Mouse (Mus musculus) layer of hippocampus, adult 2 months (tissue): ENCODE results near the gene Abca1. TPM values are rescaled to one million over a fixed set of nuclear protein-coding genes. Genes with fewer than 3 reads are reported as not detected.

Experiments
- DNase-seq, 2 experiments: peaks; one replicate each; pipeline ENCODE4 v3.0.0; 2022; ENCODE audit warnings: low spot score in 2 of 2
- H3K27ac ChIP-seq: fragments of 200-600 bp; 2 replicates; pipeline ENCODE4 v1.8.1; 2022
- H3K4me3 ChIP-seq: fragments of 200-600 bp; 2 replicates; pipeline ENCODE4 v1.8.1; 2022; ENCODE audit warnings: mild to moderate bottlenecking
- CTCF ChIP-seq: fragments of 200-600 bp; conservative IDR thresholded peaks from 2 replicates; pipeline ENCODE4 v1.8.1; 2022; ENCODE audit warnings: antibody characterized with exemption, mild to moderate bottlenecking, moderate library complexity
- long read RNA-seq, 2 experiments: library from polyadenylated mRNA; stranded (forward); transcript quantifications; one replicate each; pipeline ENCODE4 v2.0.0; 2021; ENCODE audit warnings: borderline mapping rate in 2 of 2
- total RNA-seq, 2 experiments: library from RNA; stranded (reverse); gene quantifications; 2 replicates each; pipeline ENCODE4 v1.2.3; 2021

Gene Abca1
- 10 to 100 TPM; 20.7 to 22.3 TPM for total RNA-seq
- long read RNA-seq, experiment 1, full-length matches to known transcripts = 1 of 5 reads
- long read RNA-seq, experiment 1, partial matches to known transcripts = 3 of 5 reads
- long read RNA-seq, experiment 1, other reads (novel, unspliced or antisense) = 1 of 5 reads
- long read RNA-seq, experiment 2, full-length matches to known transcripts = 1 of 4 reads
- long read RNA-seq, experiment 2, partial matches to known transcripts = 0 of 4 reads
- long read RNA-seq, experiment 2, other reads (novel, unspliced or antisense) = 3 of 4 reads

GRCm38 (mm10) chr4:53159767-53160166 lies at the start of gene Abca1:
TSS of gene Abca1 (minus strand) at chr4:53159895.
- peak within 1 kb of the TSS; percentile 97 for H3K4me3 ChIP-seq
- DNase-seq = peak; percentile 85 to 90
- TF ChIP-seq CTCF = peak; percentile 57
- peak within 1 kb of the TSS; percentile 88 for H3K27ac ChIP-seq

- 0 out of 2 replicates have a peak overlapping the region, but pooled peaks have one; percentile 14 for H3K27ac ChIP-seq
- no peak for TF ChIP-seq CTCF
- no peak for DNase-seq
- no peak overlapping the region for H3K4me3 ChIP-seq
Measured at GRCm38 (mm10) chr4:53204482-53204881, 44.8 kb upstream of the Abca1 start.

GRCm38 (mm10) chr4:53203595-53204400 lies 44.1 kb upstream of the Abca1 start:
- Histone ChIP-seq H3K27ac (no peak overlapping the region), H3K4me3 (no peak overlapping the region)
- no peak for TF ChIP-seq CTCF
- peak in 1 of 2 experiments; percentile 34 for DNase-seq

- no peak for DNase-seq
- no peak for TF ChIP-seq CTCF
- Histone ChIP-seq H3K4me3 (no peak overlapping the region), H3K27ac (no peak overlapping the region)
Measured at GRCm38 (mm10) chr4:53200276-53200675, 40.6 kb upstream of the Abca1 start.

GRCm38 (mm10) chr4:53197842-53198241 lies 38.1 kb upstream of the Abca1 start:
- Histone ChIP-seq H3K4me3 (no peak overlapping the region), H3K27ac (0 out of 2 replicates have a peak overlapping the region, but pooled peaks have one; percentile 95)
- TF ChIP-seq CTCF = no peak
- no peak for DNase-seq

- peak overlapping the region; percentile 95 for H3K27ac ChIP-seq
- peak; percentile 82 to 92 for DNase-seq
- peak; percentile 22; the same call in 1 of the 2 replicates for TF ChIP-seq CTCF
- peak overlapping the region; percentile 61 for H3K4me3 ChIP-seq
Measured at GRCm38 (mm10) chr4:53196058-53196771, 36.5 kb upstream of the Abca1 start.

GRCm38 (mm10) chr4:53187071-53187470 lies 27.4 kb upstream of the Abca1 start:
- no peak for TF ChIP-seq CTCF
- peak overlapping the region; percentile 77 for H3K27ac ChIP-seq
- DNase-seq = no peak
- H3K4me3 ChIP-seq = no peak overlapping the region

- no peak for TF ChIP-seq CTCF
- peak overlapping the region; percentile 77 for H3K27ac ChIP-seq
- no peak overlapping the region for H3K4me3 ChIP-seq
- DNase-seq = no peak
Measured at GRCm38 (mm10) chr4:53186573-53186972, 26.9 kb upstream of the Abca1 start.

GRCm38 (mm10) chr4:53186141-53186540 lies 26.4 kb upstream of the Abca1 start:
- H3K27ac ChIP-seq = no peak overlapping the region
- H3K4me3 ChIP-seq = no peak overlapping the region
- DNase-seq = no peak
- no peak for TF ChIP-seq CTCF

- no peak for TF ChIP-seq CTCF
- no peak overlapping the region for H3K4me3 ChIP-seq
- H3K27ac ChIP-seq = no peak overlapping the region
- DNase-seq = no peak
Measured at GRCm38 (mm10) chr4:53181479-53181878, 21.8 kb upstream of the Abca1 start.

GRCm38 (mm10) chr4:53179308-53179820 lies 19.7 kb upstream of the Abca1 start:
- DNase-seq = no peak
- Histone ChIP-seq H3K27ac (no peak overlapping the region), H3K4me3 (no peak overlapping the region)
- TF ChIP-seq CTCF = no peak

GRCm38 (mm10) chr4:53178489-53178888 lies 18.8 kb upstream of the Abca1 start:
- no peak for DNase-seq
- Histone ChIP-seq H3K27ac (no peak overlapping the region), H3K4me3 (no peak overlapping the region)
- TF ChIP-seq CTCF = no peak

- Histone ChIP-seq H3K4me3 (no peak overlapping the region), H3K27ac (no peak overlapping the region)
- TF ChIP-seq CTCF = no peak
- no peak for DNase-seq
Measured at GRCm38 (mm10) chr4:53177696-53178095, 18.0 kb upstream of the Abca1 start.
